Mouse (Mus musculus) megakaryocyte-erythroid progenitor cell, adult 5 weeks (primary cell): ENCODE measurements around the gene Zfp78. TPM values are rescaled to one million over a fixed set of nuclear protein-coding genes. Genes with fewer than 3 reads are reported as not detected.

Experiments used
- polyA plus RNA-seq: library from polyadenylated mRNA; stranded (reverse); fragments of >175 nt; gene quantifications from 2 replicates; pipeline ENCODE4 v1.2.3, GENCODE M21; 2012

Zfp78 gene
- 0.02 and 0.08 TPM in 2 replicates for polyA plus RNA-seq

DNA sequence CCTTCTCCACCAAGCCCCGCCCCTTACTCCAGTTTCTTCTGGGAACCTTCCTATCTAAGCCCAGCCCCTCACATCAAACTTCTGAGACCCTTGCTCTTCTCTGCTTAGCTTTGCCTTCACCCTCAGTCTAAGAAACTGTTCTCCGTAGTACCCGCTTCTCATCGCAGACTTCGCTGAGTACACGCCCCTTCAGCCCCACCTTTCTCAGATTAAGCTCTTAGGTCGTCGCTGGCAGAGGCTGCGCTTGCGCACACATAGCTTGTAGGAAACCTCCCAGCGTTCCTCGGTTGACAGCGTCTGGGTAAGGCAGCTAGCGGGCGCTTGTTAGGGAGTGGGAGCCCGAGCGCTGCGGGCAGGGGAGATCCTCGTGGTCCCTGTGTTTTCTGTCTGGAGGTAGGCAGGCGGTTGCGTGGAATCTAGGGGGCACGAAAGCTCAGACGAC is at the start of gene Zfp78:
TSS of gene Zfp78 (plus strand) at position 234 of the 442 bp plus-strand sequence.

DNA sequence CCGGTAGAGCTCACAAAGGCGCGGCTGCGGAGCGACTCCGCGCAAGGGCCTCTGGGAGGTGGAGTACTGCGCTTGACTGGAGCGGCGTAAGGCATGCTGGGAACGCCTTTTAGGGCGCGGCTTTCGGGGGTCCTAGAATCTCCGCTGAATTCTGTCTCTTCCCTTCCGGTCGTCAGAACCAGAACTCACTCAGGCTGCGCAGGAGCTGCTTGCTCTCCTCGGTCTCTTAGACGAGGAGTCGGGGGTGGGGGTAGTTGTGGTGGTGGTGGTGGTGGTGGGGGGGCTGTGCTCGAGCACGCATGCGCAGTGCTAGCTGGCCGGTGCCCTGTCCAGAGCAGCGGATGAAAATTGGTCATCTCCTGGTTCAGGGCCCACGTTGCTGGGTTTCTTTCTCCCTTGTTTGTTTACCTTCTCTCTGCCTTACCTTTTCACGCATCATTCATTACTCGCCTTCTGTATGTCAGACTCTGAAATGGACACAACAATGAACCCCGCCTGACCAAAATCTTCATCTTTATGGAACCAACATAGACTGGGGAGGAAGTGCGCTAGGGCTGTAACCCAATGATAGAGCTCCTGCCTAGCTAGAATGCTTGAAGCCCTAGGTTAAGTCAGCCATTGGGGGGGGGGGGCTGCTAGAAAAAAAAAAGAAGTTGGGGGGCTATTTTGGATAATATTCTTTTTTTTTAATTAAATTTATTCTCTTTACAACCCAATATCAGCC is 31.7 kb upstream of the Zfp78 start, which contains the start of gene Zfp583:
TSS of gene Zfp583 (minus strand) at position 53 of the 724 bp plus-strand sequence.

DNA sequence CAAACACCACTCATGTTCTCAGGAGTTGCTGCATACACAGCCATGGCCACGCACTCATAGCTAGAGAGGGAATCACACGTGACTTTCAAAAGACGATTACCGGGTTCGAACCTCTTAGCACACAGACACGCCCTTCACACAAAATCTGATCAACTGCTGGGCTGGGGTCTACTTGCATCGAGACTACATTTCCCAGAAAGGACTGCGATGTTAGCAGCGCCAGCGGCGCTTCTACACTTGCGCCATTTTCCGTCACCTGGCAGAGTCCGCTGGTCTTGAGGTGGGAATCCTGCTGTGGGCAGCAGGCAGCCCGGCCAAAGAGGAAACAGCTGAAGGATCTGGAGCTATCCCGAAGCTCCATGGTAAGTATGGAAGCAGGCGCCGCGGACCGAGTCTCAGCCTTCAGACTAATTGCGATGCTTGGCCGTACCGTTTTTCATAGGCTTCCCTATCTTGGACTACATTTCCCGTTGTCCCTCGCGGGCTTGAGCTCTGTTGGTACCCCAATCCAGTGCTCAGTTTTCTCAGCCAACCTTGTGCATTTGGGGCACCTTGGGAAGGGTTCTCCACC is 19.5 kb upstream of the Zfp78 start, which contains the start of gene Gm3854:
TSS of gene Gm3854 (plus strand) at position 259 of the 571 bp plus-strand sequence.

DNA sequence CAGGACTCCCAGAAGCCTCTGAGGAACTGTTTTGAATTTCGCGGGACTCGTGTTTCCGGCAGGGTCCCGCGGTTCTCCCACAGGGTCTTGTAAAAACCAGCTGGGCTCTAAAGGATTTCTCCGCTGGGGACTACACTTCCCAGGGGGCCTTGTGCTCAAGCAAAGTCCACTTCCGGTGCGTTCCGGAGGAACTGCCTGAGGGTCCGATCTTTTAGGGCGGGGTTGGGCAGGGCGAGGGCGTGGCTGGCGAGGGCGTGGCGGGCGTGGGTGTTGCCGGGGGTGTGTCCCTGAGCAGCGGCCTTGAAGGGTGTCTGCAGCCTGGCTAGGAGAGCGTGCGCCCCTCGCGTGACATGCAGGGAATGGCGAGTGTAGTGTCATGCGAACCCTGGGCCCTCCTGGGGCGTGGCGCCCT is 20.0 kb downstream of the Zfp78 start, which contains the start of gene Zfp28:
TSS of gene Zfp28 (plus strand) at position 252 of the 412 bp plus-strand sequence.

DNA sequence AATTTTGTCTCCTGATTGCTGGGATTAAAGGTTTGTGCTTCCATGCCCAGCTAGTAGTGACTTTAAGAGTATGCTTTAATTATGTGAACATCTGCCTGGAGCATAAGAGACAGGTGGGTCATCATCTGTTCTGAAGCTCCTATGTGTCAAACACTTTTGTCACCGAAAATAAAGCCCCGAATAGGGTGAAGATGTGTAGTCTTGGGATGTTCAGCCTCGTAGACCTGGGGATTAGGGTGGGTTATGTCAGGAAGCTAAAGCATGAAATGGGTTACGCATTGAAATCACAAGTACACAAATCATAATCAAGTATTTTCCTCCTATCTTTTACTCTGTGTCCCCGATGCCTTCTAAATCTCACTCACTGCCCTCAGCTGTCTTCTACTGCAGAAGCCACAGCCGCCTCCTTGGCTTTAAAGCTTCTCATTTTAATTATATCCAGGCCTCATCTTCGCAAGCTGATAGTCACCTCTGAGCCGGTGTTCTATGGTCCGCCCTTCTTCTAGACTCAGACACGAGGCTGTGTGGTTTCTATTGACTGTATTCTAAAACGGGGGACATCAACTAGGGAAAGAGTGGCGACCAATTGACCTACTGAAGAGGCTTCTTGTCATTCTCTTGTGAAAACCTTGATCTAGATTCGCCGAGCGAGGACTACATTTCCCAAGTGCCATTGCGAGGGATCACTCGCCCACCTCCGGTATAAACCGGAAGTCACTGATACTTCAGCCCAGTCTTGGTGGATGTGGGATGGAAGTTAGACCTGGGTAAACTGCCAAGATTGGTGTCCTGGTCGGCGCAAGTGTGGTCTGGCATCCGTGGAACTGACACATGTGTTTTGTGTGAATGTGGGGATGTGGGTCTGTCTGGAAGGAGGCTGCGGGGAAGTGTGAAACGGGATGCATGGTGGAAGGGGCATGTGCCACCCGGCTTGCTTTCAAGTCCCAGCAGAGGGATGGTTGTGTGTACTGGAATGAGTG is 35.2 kb downstream of the Zfp78 start, which contains the start of gene Smim17:
TSS of gene Smim17 (plus strand) at position 720 of the 980 bp plus-strand sequence.

DNA sequence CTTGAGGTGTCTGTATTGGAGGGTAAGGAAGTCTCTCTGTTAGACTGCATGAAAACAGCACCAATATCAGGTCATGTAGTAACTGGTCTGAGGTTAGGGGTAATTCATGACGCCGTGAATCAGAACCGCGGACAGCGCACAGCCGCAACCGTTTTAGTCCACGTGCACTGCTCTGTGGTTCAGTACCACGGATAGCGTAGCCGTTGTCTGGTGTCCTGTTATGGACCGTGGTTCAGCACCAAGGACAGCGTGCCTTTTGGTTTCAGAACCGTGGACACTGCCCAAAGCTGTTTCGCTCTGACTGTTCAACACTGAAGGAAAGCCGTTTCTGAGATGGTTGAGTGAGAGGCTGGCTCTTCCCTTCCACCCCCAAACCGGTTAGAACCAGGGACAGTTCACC is 47.0 kb downstream of the Zfp78 start, which contains the start of gene Gm20715:
TSS of gene Gm20715 (plus strand) at position 235 of the 400 bp plus-strand sequence.

Other genes starting within 250 kb of the Zfp78 start
- gene Zfp787, start 207.3 kb upstream of the Zfp78 start, polyA plus RNA-seq: 47.7 and 54.4 TPM in 2 replicates
- 41.9 and 44.8 TPM in 2 replicates for gene Zfp444, start 191.1 kb upstream of the Zfp78 start, polyA plus RNA-seq
- gene Galp, start 166.2 kb upstream of the Zfp78 start, polyA plus RNA-seq: not detected in 2 replicates
- gene Zscan5b, start 141.0 kb upstream of the Zfp78 start, polyA plus RNA-seq: not detected in 2 replicates
- not detected in 2 replicates for gene Epp13, start 110.6 kb upstream of the Zfp78 start, polyA plus RNA-seq
- gene Zfp667, start 76.7 kb upstream of the Zfp78 start, polyA plus RNA-seq: 0.19 and 0.44 TPM in 2 replicates
- 1.9 and 2.0 TPM in 2 replicates for gene Zfp583, start 32.0 kb upstream of the Zfp78 start, polyA plus RNA-seq
- gene Gm3854, start 19.5 kb upstream of the Zfp78 start, polyA plus RNA-seq: not detected in 2 replicates
- gene Zfp28, start 20.0 kb downstream of the Zfp78 start, polyA plus RNA-seq: 0.83 and 1.3 TPM in 2 replicates
- not detected in 2 replicates for gene Smim17, start 35.4 kb downstream of the Zfp78 start, polyA plus RNA-seq
- not detected in 2 replicates for gene Gm20715, start 47.0 kb downstream of the Zfp78 start, polyA plus RNA-seq
- gene Olfr1344, start 75.4 kb downstream of the Zfp78 start, polyA plus RNA-seq: not detected in 2 replicates
- gene Olfr1336, start 92.9 kb downstream of the Zfp78 start, polyA plus RNA-seq: 0.03 TPM in 1 of 2 replicates, not detected in the other
- not detected in 2 replicates for gene Olfr1346, start 103.8 kb downstream of the Zfp78 start, polyA plus RNA-seq
- not detected in 2 replicates for gene Olfr5, start 123.7 kb downstream of the Zfp78 start, polyA plus RNA-seq
- not detected in 2 replicates for gene Olfr1347, start 136.5 kb downstream of the Zfp78 start, polyA plus RNA-seq
- gene Olfr1348, start 145.5 kb downstream of the Zfp78 start, polyA plus RNA-seq: not detected in 2 replicates
- not detected in 2 replicates for gene Olfr1349, start 159.7 kb downstream of the Zfp78 start, polyA plus RNA-seq
- not detected in 2 replicates for gene Olfr1350, start 201.6 kb downstream of the Zfp78 start, polyA plus RNA-seq